ENCODE assay signal across 14 mouse cellular contexts in genomic region chr17:29447323-29447722, GRCm38 (mm10). TPM values are rescaled to one million over a fixed set of nuclear protein-coding genes. Genes with fewer than 3 reads are reported as not detected.
DNase-seq lines count a peak whose midpoint lies in the region; ATAC-seq and TF ChIP-seq lines count a peak whose summit lies in the region.
"Had no signal": no experiment of that assay in that cellular context is flagged by ENCODE, and none has a peak within 500 bp of the region (broad histone marks: within the 10 kb centered on the region; RNA-seq: fewer than 3 reads in every experiment).

No protein-coding gene starts in this region.

- peak overlapping the region; percentile 46 for H3K27ac ChIP-seq in lung, embryonic 14.5 days (ENCODE audit: low read depth)
- H3K27ac ChIP-seq: embryonic facial prominence, embryonic 15.5 days; gastrocnemius, adult 2 months; midbrain, embryonic 13.5 days had no signal

- H3K36me3 ChIP-seq in lung, embryonic 14.5 days (ENCODE audit: insufficient read depth), result no peaks in the 10 kb centered on the region
- H3K36me3 ChIP-seq: embryonic facial prominence, embryonic 15.5 days; midbrain, embryonic 13.5 days had no signal

- H3K9ac ChIP-seq in lung, embryonic 14.5 days, result no peak overlapping the region
- H3K9ac ChIP-seq: embryonic facial prominence, embryonic 15.5 days; midbrain, embryonic 13.5 days had no signal

- whole genome bisulfite sequencing in lung, embryonic 14.5 days, result 33% methylated on average over 3 of the region's 3 CpGs

- peaks cover 17% of the 10 kb centered on the region for H3K4me1 ChIP-seq in lung, embryonic 14.5 days (ENCODE audit: insufficient read depth)

- ATAC-seq in lung, embryonic 14.5 days (ENCODE audit: insufficient read depth), result no peak
- ATAC-seq in granulocyte monocyte progenitor cell, adult 5-6 weeks (replicated peaks; ENCODE audit: poor library complexity, severe bottlenecking), result no peak
- no peak for ATAC-seq in monocyte, adult 5-6 weeks (replicated peaks; ENCODE audit: insufficient number of reproducible peaks, low FRiP score, low TSS enrichment, poor library complexity, severe bottlenecking)
- ATAC-seq: midbrain, embryonic 13.5 days had no signal

- H3K4me3 ChIP-seq in lung, embryonic 14.5 days (ENCODE audit: low read depth, low read length), result no peak overlapping the region
- H3K4me3 ChIP-seq: embryonic facial prominence, embryonic 15.5 days; gastrocnemius, adult 2 months; midbrain, embryonic 13.5 days had no signal

- DNase-seq in lung, embryonic 14.5 days, result no peak
- no peak for DNase-seq in lung, postnatal 10 days
- DNase-seq in Muller cell, postnatal 12 days (ENCODE audit: inconsistent ontology term), result peak; percentile 32
- peak; percentile 94 for DNase-seq in liver
- peak; percentile 78 to 79 for DNase-seq in spleen, postnatal 4 days (ENCODE audit: low spot score in 2 of 2)
- no peak for DNase-seq in lung, postnatal 25 days (ENCODE audit: low spot score)
- DNase-seq: adrenal gland, adult 2 months; cerebellum, adult 2 months; gastrocnemius, adult 2 months; heart, postnatal 36 days had no signal

- no peak for TF ChIP-seq CTCF in lung, embryonic 14.5 days (IDR thresholded peaks at IDR 0.05; ENCODE audit: low read depth)

- no peaks in the 10 kb centered on the region for H3K9me3 ChIP-seq in lung, embryonic 14.5 days (ENCODE audit: low read depth, low read length)
- H3K9me3 ChIP-seq: embryonic facial prominence, embryonic 15.5 days had no signal

- no peak overlapping the region for H3K4me2 ChIP-seq in lung, embryonic 14.5 days
- H3K4me2 ChIP-seq: embryonic facial prominence, embryonic 15.5 days; midbrain, embryonic 13.5 days had no signal

- H3K27me3 ChIP-seq in lung, embryonic 14.5 days (ENCODE audit: insufficient read depth, low read length), result no peaks in the 10 kb centered on the region
- H3K27me3 ChIP-seq: embryonic facial prominence, embryonic 15.5 days; midbrain, embryonic 13.5 days had no signal

RNA-seq across cellular contexts. Expression of gene Pim1, which starts 43.2 kb away (rescaled TPM):
- 14.1 and 16.0 TPM in 2 replicates for polyA plus RNA-seq in lung, embryonic 14.5 days (2014; fragmentation: Nextera tagmentation; extraction: Ambion mirVana)
- total RNA-seq in granulocyte monocyte progenitor cell, adult 5-6 weeks (2014; fragmentation: Nextera tagmentation), result 33.0 and 59.6 TPM in 2 replicates
- total RNA-seq in granulocyte monocyte progenitor cell, adult 5-6 weeks (2017), result 89.9 and 94.0 TPM in 2 replicates
- 698 to 1,062 TPM (median 980 TPM) in 3 replicates for total RNA-seq in monocyte, adult 5-6 weeks (2017)

Comparison
In these comparisons a context has a peak if more than half of its experiments do, and no peak if none do; other contexts are left out.
1. DNase-seq: peak in Muller cell, postnatal 12 days (single experiment), liver (single experiment) and spleen, postnatal 4 days (2 of 2); none in lung, embryonic 14.5 days (single experiment), lung, postnatal 10 days (single experiment) and lung, postnatal 25 days (single experiment).